Mouse (Mus musculus): ENCODE measurements around the gene Cd44. TPM values are rescaled to one million over a fixed set of nuclear protein-coding genes. Genes with fewer than 3 reads are reported as not detected.

Gene Cd44
- total RNA-seq, 1 experiment = 14.3 TPM

- Histone ChIP-seq H3K4me1 (ENCODE audit: control insufficient read depth in 2 of 2, insufficient read depth in 2 of 2, low read length in 2 of 2, poor library complexity in 1 of 2) (no peaks in the 10 kb centered on the region), H3K9me3 (ENCODE audit: control insufficient read depth, insufficient read depth, low read depth, low read length) (no peaks in the 10 kb centered on the region), H3K27ac (ENCODE audit: insufficient read depth, low read depth, low read length, poor library complexity, severe bottlenecking) (no peak overlapping the region), H3K9ac (ENCODE audit: insufficient read depth, low read depth, low read length, poor library complexity, severe bottlenecking) (no peak overlapping the region), H3K4me3 (ENCODE audit: insufficient read depth in 1 of 2, low read depth in 1 of 2, low read length in 2 of 2, poor library complexity in 1 of 2, severe bottlenecking in 1 of 2) (no peak overlapping the region), H3K36me3 (ENCODE audit: control insufficient read depth, insufficient read depth, low read length, poor library complexity, severe bottlenecking) (no peaks in the 10 kb centered on the region)
- in situ Hi-C loops (cut with MboI; ENCODE audit: low sequenced_read_pairs in 2 of 2, unreplicated experiment in 2 of 2) = no loop called here
- TF ChIP-seq MAFK (IDR thresholded peaks at IDR 0.05; ENCODE audit: insufficient read depth, low read depth, low read length) (no peak), CHD2 (IDR thresholded peaks at IDR 0.05; ENCODE audit: low read depth, low read length) (no peak), ZC3H11A (IDR thresholded peaks at IDR 0.05; ENCODE audit: borderline replicate concordance, low read depth, low read length) (no peak), HCFC1 (IDR thresholded peaks at IDR 0.05; ENCODE audit: borderline replicate concordance, insufficient read depth, low read length) (no peak), ZNF384 (IDR thresholded peaks at IDR 0.05; ENCODE audit: low read depth, low read length) (no peak)
- DNase-seq (ENCODE audit: low read depth, low spot score) = no peak
Measured at GRCm38 (mm10) chr2:102872436-102872835, 29.0 kb downstream of the Cd44 start.

- in situ Hi-C loops (cut with MboI; ENCODE audit: low sequenced_read_pairs in 2 of 2, unreplicated experiment in 2 of 2) = no loop called here
- no peak for DNase-seq (ENCODE audit: low read depth, low spot score)
- no peaks in the 10 kb centered on the region for H3K9me3 ChIP-seq (ENCODE audit: control insufficient read depth, insufficient read depth, low read depth, low read length)
Measured at GRCm38 (mm10) chr2:102868444-102868843, 33.0 kb downstream of the Cd44 start.

GRCm38 (mm10) chr2:102867396-102868088 is 33.9 kb downstream of the Cd44 start:
- no peak overlapping the region for H3K27ac ChIP-seq (ENCODE audit: insufficient read depth, low read depth, low read length, poor library complexity, severe bottlenecking)

More at GRCm38 (mm10) chr2:102868444-102868843, 33.0 kb downstream of the Cd44 start:
- Histone ChIP-seq H3K4me3 (ENCODE audit: insufficient read depth in 1 of 2, low read depth in 1 of 2, low read length in 2 of 2, poor library complexity in 1 of 2, severe bottlenecking in 1 of 2) (no peak overlapping the region), H3K4me1 (ENCODE audit: control insufficient read depth in 2 of 2, insufficient read depth in 2 of 2, low read length in 2 of 2, poor library complexity in 1 of 2) (no peaks in the 10 kb centered on the region), H3K9ac (ENCODE audit: insufficient read depth, low read depth, low read length, poor library complexity, severe bottlenecking) (no peak overlapping the region), H3K36me3 (ENCODE audit: control insufficient read depth, insufficient read depth, low read length, poor library complexity, severe bottlenecking) (no peaks in the 10 kb centered on the region), H3K27ac (ENCODE audit: insufficient read depth, low read depth, low read length, poor library complexity, severe bottlenecking) (no peak overlapping the region)
- no peak for TF ChIP-seq HCFC1 (IDR thresholded peaks at IDR 0.05; ENCODE audit: borderline replicate concordance, insufficient read depth, low read length)
- TF ChIP-seq MAFK (IDR thresholded peaks at IDR 0.05; ENCODE audit: insufficient read depth, low read depth, low read length) = no peak
- no peak for TF ChIP-seq ZC3H11A (IDR thresholded peaks at IDR 0.05; ENCODE audit: borderline replicate concordance, low read depth, low read length)
- no peak for TF ChIP-seq ZNF384 (IDR thresholded peaks at IDR 0.05; ENCODE audit: low read depth, low read length)
- TF ChIP-seq CHD2 (IDR thresholded peaks at IDR 0.05; ENCODE audit: low read depth, low read length) = no peak

GRCm38 (mm10) chr2:102866594-102866993 is 34.9 kb downstream of the Cd44 start:
- Histone ChIP-seq H3K27ac (ENCODE audit: insufficient read depth, low read depth, low read length, poor library complexity, severe bottlenecking) (no peak overlapping the region), H3K36me3 (ENCODE audit: control insufficient read depth, insufficient read depth, low read length, poor library complexity, severe bottlenecking) (no peaks in the 10 kb centered on the region), H3K9me3 (ENCODE audit: control insufficient read depth, insufficient read depth, low read depth, low read length) (no peaks in the 10 kb centered on the region), H3K9ac (ENCODE audit: insufficient read depth, low read depth, low read length, poor library complexity, severe bottlenecking) (no peak overlapping the region), H3K4me1 (ENCODE audit: control insufficient read depth in 2 of 2, insufficient read depth in 2 of 2, low read length in 2 of 2, poor library complexity in 1 of 2) (no peaks in the 10 kb centered on the region), H3K4me3 (ENCODE audit: insufficient read depth in 1 of 2, low read depth in 1 of 2, low read length in 2 of 2, poor library complexity in 1 of 2, severe bottlenecking in 1 of 2) (no peak overlapping the region)
- DNase-seq (ENCODE audit: low read depth, low spot score) = no peak
- TF ChIP-seq ZC3H11A (IDR thresholded peaks at IDR 0.05; ENCODE audit: borderline replicate concordance, low read depth, low read length) = no peak
- no peak for TF ChIP-seq MAFK (IDR thresholded peaks at IDR 0.05; ENCODE audit: insufficient read depth, low read depth, low read length)
- no peak for TF ChIP-seq CHD2 (IDR thresholded peaks at IDR 0.05; ENCODE audit: low read depth, low read length)
- TF ChIP-seq ZNF384 (IDR thresholded peaks at IDR 0.05; ENCODE audit: low read depth, low read length) = no peak
- TF ChIP-seq HCFC1 (IDR thresholded peaks at IDR 0.05; ENCODE audit: borderline replicate concordance, insufficient read depth, low read length) = no peak
- in situ Hi-C loops (cut with MboI; ENCODE audit: low sequenced_read_pairs in 2 of 2, unreplicated experiment in 2 of 2) = no loop called here

More at GRCm38 (mm10) chr2:102867396-102868088, 33.9 kb downstream of the Cd44 start:
- Histone ChIP-seq H3K4me1 (ENCODE audit: control insufficient read depth in 2 of 2, insufficient read depth in 2 of 2, low read length in 2 of 2, poor library complexity in 1 of 2) (no peaks in the 10 kb centered on the region), H3K9me3 (ENCODE audit: control insufficient read depth, insufficient read depth, low read depth, low read length) (no peaks in the 10 kb centered on the region), H3K36me3 (ENCODE audit: control insufficient read depth, insufficient read depth, low read length, poor library complexity, severe bottlenecking) (no peaks in the 10 kb centered on the region), H3K4me3 (ENCODE audit: insufficient read depth in 1 of 2, low read depth in 1 of 2, low read length in 2 of 2, poor library complexity in 1 of 2, severe bottlenecking in 1 of 2) (no peak overlapping the region), H3K9ac (ENCODE audit: insufficient read depth, low read depth, low read length, poor library complexity, severe bottlenecking) (no peak overlapping the region)
- in situ Hi-C loops (cut with MboI; ENCODE audit: low sequenced_read_pairs in 2 of 2, unreplicated experiment in 2 of 2) = no loop called here
- no peak for DNase-seq (ENCODE audit: low read depth, low spot score)
- TF ChIP-seq ZC3H11A (IDR thresholded peaks at IDR 0.05; ENCODE audit: borderline replicate concordance, low read depth, low read length) (no peak), MAFK (IDR thresholded peaks at IDR 0.05; ENCODE audit: insufficient read depth, low read depth, low read length) (no peak), HCFC1 (IDR thresholded peaks at IDR 0.05; ENCODE audit: borderline replicate concordance, insufficient read depth, low read length) (no peak), CHD2 (IDR thresholded peaks at IDR 0.05; ENCODE audit: low read depth, low read length) (no peak), ZNF384 (IDR thresholded peaks at IDR 0.05; ENCODE audit: low read depth, low read length) (no peak)
